Mouse (Mus musculus) adrenal gland, adult (tissue): ENCODE data around the gene Lrrc8c.
"Not testable (repeated sequence)": the region's sequence is repeated elsewhere in the genome, so short reads cannot be mapped to it uniquely, and the experiment has no call there.

Experiments
- DNase-seq, 2 experiments: peaks; one replicate each; pipeline ENCODE4 v3.0.0; 2022 to 2023; ENCODE audit warnings: low spot score in 1 of 2; ENCODE audit not compliant: inconsistent age in 2 of 2

Gene Lrrc8c

GRCm38 (mm10) chr5:105629955-105630354 lies 110.8 kb downstream of the Lrrc8c start:
- DNase-seq, result no peak

GRCm38 (mm10) chr5:105632066-105632465 lies 112.9 kb downstream of the Lrrc8c start:
- DNase-seq, result no peak

GRCm38 (mm10) chr5:105635576-105635975 lies 116.4 kb downstream of the Lrrc8c start:
- no peak for DNase-seq

- DNase-seq, result no peak
Observed at GRCm38 (mm10) chr5:105636484-105637191, 117.5 kb downstream of the Lrrc8c start.

- not testable (repeated sequence) for DNase-seq
Observed at GRCm38 (mm10) chr5:105638266-105638665, 119.1 kb downstream of the Lrrc8c start.

GRCm38 (mm10) chr5:105638916-105639315 lies 119.7 kb downstream of the Lrrc8c start:
- DNase-seq, result no peak

- DNase-seq, result no peak
Observed at GRCm38 (mm10) chr5:105639363-105639762, 120.2 kb downstream of the Lrrc8c start.

- no peak for DNase-seq
Observed at GRCm38 (mm10) chr5:105642517-105642916, 123.3 kb downstream of the Lrrc8c start.

- no peak for DNase-seq
Observed at GRCm38 (mm10) chr5:105643276-105643675, 124.1 kb downstream of the Lrrc8c start.

- no peak for DNase-seq
Observed at GRCm38 (mm10) chr5:105644195-105644594, 125.0 kb downstream of the Lrrc8c start.

GRCm38 (mm10) chr5:105647094-105647493 lies 127.9 kb downstream of the Lrrc8c start:
- DNase-seq, result no peak

GRCm38 (mm10) chr5:105648648-105649287 lies 129.6 kb downstream of the Lrrc8c start:
- peak; percentile 29 to 62 for DNase-seq

GRCm38 (mm10) chr5:105649514-105650001 lies 130.4 kb downstream of the Lrrc8c start:
- DNase-seq, result peak in 1 of 2 experiments; percentile 55

GRCm38 (mm10) chr5:105650728-105651479 lies 131.7 kb downstream of the Lrrc8c start:
- peak in 1 of 2 experiments; percentile 35 for DNase-seq

- peak in 1 of 2 experiments; percentile 44 for DNase-seq
Observed at GRCm38 (mm10) chr5:105651561-105651991, 132.4 kb downstream of the Lrrc8c start.

- peak; percentile 78 to 95 for DNase-seq
Observed at GRCm38 (mm10) chr5:105654237-105655063, 135.3 kb downstream of the Lrrc8c start.

GRCm38 (mm10) chr5:105655100-105655734 lies 136.0 kb downstream of the Lrrc8c start:
- DNase-seq, result no peak

GRCm38 (mm10) chr5:105661894-105662293 lies 142.7 kb downstream of the Lrrc8c start:
- no peak for DNase-seq
